Mouse (Mus musculus) liver, embryonic 15.5 days (tissue): ENCODE measurements around the gene Ephb1. TPM values are rescaled to one million over a fixed set of nuclear protein-coding genes. Genes with fewer than 3 reads are reported as not detected.

Experiments
- ATAC-seq: fragments of 200-750 bp; cut with Nextera tagmentation; 2 replicates; pipeline ENCODE4 v1.8.0; 2017; ENCODE audit warnings: moderate number of reproducible peaks, mild to moderate bottlenecking, moderate library complexity; ENCODE audit not compliant: insufficient read depth
- H3K27ac ChIP-seq: fragments of 300-500 bp; sonication (generic); replicated peaks from 2 replicates; pipeline ENCODE4 v1.5.1; 2015; ENCODE audit warnings: mild to moderate bottlenecking, inconsistent platforms
- H3K27me3 ChIP-seq: fragments of 300-500 bp; sonication (generic); 2 replicates; pipeline ENCODE4 v1.6.1; 2015; ENCODE audit warnings: mild to moderate bottlenecking, inconsistent platforms
- H3K36me3 ChIP-seq: fragments of 300-500 bp; sonication (generic); replicated peaks from 2 replicates; pipeline ENCODE4 v1.6.1; 2015; ENCODE audit warnings: moderate library complexity, mild to moderate bottlenecking, inconsistent platforms
- H3K4me1 ChIP-seq: fragments of 300-500 bp; sonication (generic); replicated peaks from 2 replicates; pipeline ENCODE4 v1.6.1; 2015; ENCODE audit warnings: inconsistent platforms
- H3K4me2 ChIP-seq: fragments of 300-500 bp; sonication (generic); 2 replicates; pipeline ENCODE4 v1.6.1; 2015; ENCODE audit warnings: moderate library complexity, mild to moderate bottlenecking, inconsistent platforms
- H3K4me3 ChIP-seq: fragments of 300-500 bp; sonication (generic); replicated peaks from 2 replicates; pipeline ENCODE4 v1.5.1; 2015; ENCODE audit warnings: mild to moderate bottlenecking, inconsistent platforms
- H3K9ac ChIP-seq: fragments of 300-500 bp; sonication (generic); 2 replicates; pipeline ENCODE4 v1.6.1; 2015; ENCODE audit warnings: moderate library complexity, mild to moderate bottlenecking, inconsistent platforms
- H3K9me3 ChIP-seq: fragments of 300-500 bp; sonication (generic); replicated peaks from 2 replicates; pipeline ENCODE4 v1.6.1; 2016; ENCODE audit warnings: inconsistent platforms
- WGBS: fragments of 180-500 bp; shearing (Covaris S2); methylation state at CpG from one replicate; pipeline ENCODE4 v1.1.7; 2015; ENCODE audit warnings: mixed read lengths; ENCODE audit not compliant: insufficient replicate concordance; 5-methylcytosine and 5-hydroxymethylcytosine counted together
- polyA plus RNA-seq: library from polyadenylated mRNA; unstranded; fragments of >200 nt; fragmentation: Nextera tagmentation; extraction: Ambion mirVana; gene quantifications from 2 replicates; pipeline ENCODE4 v1.2.1, GENCODE M21; 2015

Ephb1 gene
- polyA plus RNA-seq, 1 experiment from 2014 or later, result 0.20 TPM

GRCm38 (mm10) chr9:102304796-102305195, 49.7 kb downstream of the Ephb1 start:
- Histone ChIP-seq H3K4me3 (no peak overlapping the region), H3K36me3 (no peaks in the 10 kb centered on the region), H3K4me2 (no peak overlapping the region), H3K4me1 (no peaks in the 10 kb centered on the region), H3K9ac (no peak overlapping the region), H3K27ac (no peak overlapping the region), H3K9me3 (no peaks in the 10 kb centered on the region), H3K27me3 (no peaks in the 10 kb centered on the region)
- WGBS, result 25% methylated on average over 3 of the region's 3 CpGs
- no peak for ATAC-seq

GRCm38 (mm10) chr9:102303882-102304281, 50.6 kb downstream of the Ephb1 start:
- Histone ChIP-seq H3K4me3 (no peak overlapping the region), H3K4me1 (no peaks in the 10 kb centered on the region), H3K27me3 (no peaks in the 10 kb centered on the region), H3K4me2 (no peak overlapping the region), H3K36me3 (no peaks in the 10 kb centered on the region), H3K9ac (no peak overlapping the region), H3K27ac (no peak overlapping the region), H3K9me3 (no peaks in the 10 kb centered on the region)
- WGBS, result 65% methylated on average over 13 of the region's 13 CpGs
- ATAC-seq, result no peak

- no peak overlapping the region for H3K27ac ChIP-seq
- WGBS, result 65% methylated on average over 4 of the region's 4 CpGs
- no peaks in the 10 kb centered on the region for H3K9me3 ChIP-seq
- no peaks in the 10 kb centered on the region for H3K27me3 ChIP-seq
- H3K4me2 ChIP-seq, result no peak overlapping the region
- ATAC-seq, result no peak
- H3K36me3 ChIP-seq, result no peaks in the 10 kb centered on the region
- H3K9ac ChIP-seq, result no peak overlapping the region
- H3K4me1 ChIP-seq, result no peaks in the 10 kb centered on the region
- no peak overlapping the region for H3K4me3 ChIP-seq
Observed at GRCm38 (mm10) chr9:102300985-102301384, 53.5 kb downstream of the Ephb1 start.

- Histone ChIP-seq H3K4me2 (no peak overlapping the region), H3K4me3 (no peak overlapping the region), H3K27ac (no peak overlapping the region), H3K27me3 (no peaks in the 10 kb centered on the region), H3K9ac (no peak overlapping the region), H3K9me3 (no peaks in the 10 kb centered on the region), H3K4me1 (no peaks in the 10 kb centered on the region), H3K36me3 (no peaks in the 10 kb centered on the region)
- 66% methylated on average over 8 of the region's 8 CpGs for WGBS
- no peak for ATAC-seq
Observed at GRCm38 (mm10) chr9:102298741-102299140, 55.8 kb downstream of the Ephb1 start.

GRCm38 (mm10) chr9:102297986-102298385, 56.5 kb downstream of the Ephb1 start:
- Histone ChIP-seq H3K27ac (no peak overlapping the region), H3K4me2 (no peak overlapping the region), H3K9me3 (no peaks in the 10 kb centered on the region)

GRCm38 (mm10) chr9:102297176-102297575, 57.3 kb downstream of the Ephb1 start:
- Histone ChIP-seq H3K4me2 (no peak overlapping the region), H3K9me3 (no peaks in the 10 kb centered on the region), H3K27me3 (no peaks in the 10 kb centered on the region), H3K36me3 (no peaks in the 10 kb centered on the region), H3K27ac (no peak overlapping the region), H3K4me3 (no peak overlapping the region), H3K9ac (no peak overlapping the region), H3K4me1 (no peaks in the 10 kb centered on the region)
- ATAC-seq, result no peak
- 43% methylated on average over 3 of the region's 3 CpGs for WGBS

More at GRCm38 (mm10) chr9:102297986-102298385, 56.5 kb downstream of the Ephb1 start:
- Histone ChIP-seq H3K36me3 (no peaks in the 10 kb centered on the region), H3K4me1 (no peaks in the 10 kb centered on the region), H3K9ac (no peak overlapping the region), H3K27me3 (no peaks in the 10 kb centered on the region), H3K4me3 (no peak overlapping the region)
- no peak for ATAC-seq
- WGBS, result 68% methylated on average over 5 of the region's 5 CpGs

GRCm38 (mm10) chr9:102293605-102294004, 60.9 kb downstream of the Ephb1 start:
- no peak for ATAC-seq
- no peak overlapping the region for H3K27ac ChIP-seq
- H3K27me3 ChIP-seq, result no peaks in the 10 kb centered on the region
- H3K9ac ChIP-seq, result no peak overlapping the region
- H3K4me3 ChIP-seq, result no peak overlapping the region
- WGBS, result 58% methylated on average over 3 of the region's 3 CpGs
- H3K4me2 ChIP-seq, result no peak overlapping the region
- H3K9me3 ChIP-seq, result no peaks in the 10 kb centered on the region
- no peaks in the 10 kb centered on the region for H3K36me3 ChIP-seq
- no peaks in the 10 kb centered on the region for H3K4me1 ChIP-seq

- H3K4me2 ChIP-seq, result no peak overlapping the region
- ATAC-seq, result no peak
- H3K4me1 ChIP-seq, result no peaks in the 10 kb centered on the region
- no peak overlapping the region for H3K9ac ChIP-seq
- H3K4me3 ChIP-seq, result no peak overlapping the region
- H3K36me3 ChIP-seq, result no peaks in the 10 kb centered on the region
- no peak overlapping the region for H3K27ac ChIP-seq
- WGBS, result 52% methylated on average over 3 of the region's 3 CpGs
- no peaks in the 10 kb centered on the region for H3K9me3 ChIP-seq
- H3K27me3 ChIP-seq, result no peaks in the 10 kb centered on the region
Observed at GRCm38 (mm10) chr9:102291230-102291629, 63.3 kb downstream of the Ephb1 start.

GRCm38 (mm10) chr9:102288356-102288755, 66.1 kb downstream of the Ephb1 start:
- Histone ChIP-seq H3K9me3 (no peaks in the 10 kb centered on the region), H3K27ac (no peak overlapping the region), H3K36me3 (no peaks in the 10 kb centered on the region), H3K27me3 (no peaks in the 10 kb centered on the region), H3K4me2 (no peak overlapping the region), H3K9ac (no peak overlapping the region), H3K4me1 (no peaks in the 10 kb centered on the region), H3K4me3 (no peak overlapping the region)
- no peak for ATAC-seq
- WGBS, result 64% methylated on average over 3 of the region's 3 CpGs

- no peaks in the 10 kb centered on the region for H3K36me3 ChIP-seq
- ATAC-seq, result no peak
- H3K9ac ChIP-seq, result no peak overlapping the region
- WGBS, result 61% methylated on average over 3 of the region's 3 CpGs
- no peak overlapping the region for H3K27ac ChIP-seq
- no peak overlapping the region for H3K4me3 ChIP-seq
- no peaks in the 10 kb centered on the region for H3K27me3 ChIP-seq
- H3K4me2 ChIP-seq, result no peak overlapping the region
- H3K4me1 ChIP-seq, result no peaks in the 10 kb centered on the region
- H3K9me3 ChIP-seq, result no peaks in the 10 kb centered on the region
Observed at GRCm38 (mm10) chr9:102275931-102276330, 78.6 kb downstream of the Ephb1 start.

GRCm38 (mm10) chr9:102274016-102274415, 80.5 kb downstream of the Ephb1 start:
- Histone ChIP-seq H3K36me3 (no peaks in the 10 kb centered on the region), H3K9ac (no peak overlapping the region), H3K27me3 (0 out of 2 replicates have a peak, but pooled peaks cover under 1% of the 10 kb centered on the region), H3K4me3 (no peak overlapping the region), H3K9me3 (no peaks in the 10 kb centered on the region), H3K27ac (no peak overlapping the region), H3K4me2 (no peak overlapping the region), H3K4me1 (no peaks in the 10 kb centered on the region)
- no peak for ATAC-seq
- WGBS, result 47% methylated on average over 8 of the region's 8 CpGs

- no peaks in the 10 kb centered on the region for H3K4me1 ChIP-seq
- H3K27ac ChIP-seq, result no peak overlapping the region
- no peaks in the 10 kb centered on the region for H3K36me3 ChIP-seq
- H3K9me3 ChIP-seq, result no peaks in the 10 kb centered on the region
- 43% methylated on average over 6 of the region's 6 CpGs for WGBS
- no peak overlapping the region for H3K9ac ChIP-seq
- no peak overlapping the region for H3K4me3 ChIP-seq
- no peak for ATAC-seq
- H3K4me2 ChIP-seq, result no peak overlapping the region
- H3K27me3 ChIP-seq, result 0 out of 2 replicates have a peak, but pooled peaks cover 6% of the 10 kb centered on the region
Observed at GRCm38 (mm10) chr9:102273469-102273808, 81.1 kb downstream of the Ephb1 start.
